Mouse (Mus musculus) left cerebral cortex, adult 9 months (tissue): ENCODE data around the gene Sptbn2.
"Not testable (repeated sequence)": the region's sequence is repeated elsewhere in the genome, so short reads cannot be mapped to it uniquely, and the experiment has no call there.

Experiments used
- DNase-seq, 2 experiments: peaks; one replicate each; pipeline ENCODE4 v3.0.0; 2022; ENCODE audit warnings: low spot score in 2 of 2

Gene Sptbn2

DNA sequence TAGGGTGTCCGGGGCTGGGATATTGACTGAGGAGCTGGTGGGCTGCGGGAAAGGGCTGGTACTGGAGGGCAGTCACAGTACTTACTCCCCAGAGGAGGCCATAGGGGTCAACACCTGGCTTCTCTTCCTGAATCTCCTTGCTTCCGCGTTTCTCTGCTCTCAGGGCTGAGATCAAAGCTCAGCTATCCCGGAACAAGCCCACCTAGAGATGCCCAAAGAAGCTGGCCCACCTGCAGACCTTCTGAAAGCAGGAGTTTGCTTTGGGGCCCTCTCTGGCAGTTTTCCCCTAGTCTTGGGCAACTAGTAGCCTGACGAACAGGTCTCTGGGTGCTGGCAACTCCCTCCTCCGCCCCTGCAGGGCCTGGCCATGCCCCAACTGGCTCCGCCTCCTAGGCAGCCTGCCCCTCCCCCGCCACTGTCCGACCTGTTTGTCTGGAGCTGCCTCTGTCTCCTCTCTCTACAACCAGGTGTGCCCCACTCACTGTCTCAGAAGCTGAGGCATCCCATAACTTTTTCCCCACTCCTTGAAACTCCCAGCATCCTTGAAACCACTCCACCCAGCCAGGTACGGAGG is 9.8 kb downstream of the Sptbn2 start:
- no peak for DNase-seq

DNA sequence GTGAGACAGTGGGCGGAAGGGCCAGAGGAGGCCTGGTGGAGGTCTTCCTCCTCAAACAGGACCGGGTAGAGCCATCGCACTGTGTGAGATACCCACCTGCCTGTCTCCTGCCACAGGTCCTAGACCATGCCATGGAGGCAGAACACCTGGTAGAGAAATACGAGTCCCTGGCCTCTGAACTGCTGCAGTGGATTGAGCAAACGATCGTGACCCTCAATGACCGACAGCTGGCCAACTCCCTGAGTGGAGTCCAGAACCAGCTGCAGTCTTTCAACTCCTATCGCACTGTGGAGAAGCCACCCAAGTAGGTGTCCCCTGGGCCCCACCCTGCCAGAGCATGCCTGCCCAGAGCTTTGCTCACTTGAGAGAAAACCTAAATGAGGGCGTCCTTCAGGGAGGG is 18.2 kb downstream of the Sptbn2 start:
- no peak for DNase-seq

DNA sequence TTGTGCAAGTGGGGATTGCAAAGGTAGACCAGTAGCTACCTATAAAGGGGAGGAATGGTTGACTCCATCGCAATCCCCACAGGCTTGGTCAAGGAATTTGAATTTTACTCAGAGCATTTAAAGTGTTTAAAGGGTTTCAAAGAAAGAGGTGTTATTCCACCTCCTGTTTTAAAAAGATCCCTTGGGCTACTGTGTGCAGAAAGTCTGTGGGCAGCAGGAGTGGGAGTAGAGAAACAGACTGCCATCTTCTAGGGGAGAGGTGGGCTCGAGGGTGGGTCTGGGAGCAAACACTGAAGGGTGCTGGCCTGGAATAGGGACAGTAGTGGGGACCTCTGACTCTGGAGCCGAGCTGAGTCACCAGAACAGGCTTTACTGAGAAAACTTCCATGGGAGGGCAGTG is 22.1 kb downstream of the Sptbn2 start:
- no peak for DNase-seq

DNA sequence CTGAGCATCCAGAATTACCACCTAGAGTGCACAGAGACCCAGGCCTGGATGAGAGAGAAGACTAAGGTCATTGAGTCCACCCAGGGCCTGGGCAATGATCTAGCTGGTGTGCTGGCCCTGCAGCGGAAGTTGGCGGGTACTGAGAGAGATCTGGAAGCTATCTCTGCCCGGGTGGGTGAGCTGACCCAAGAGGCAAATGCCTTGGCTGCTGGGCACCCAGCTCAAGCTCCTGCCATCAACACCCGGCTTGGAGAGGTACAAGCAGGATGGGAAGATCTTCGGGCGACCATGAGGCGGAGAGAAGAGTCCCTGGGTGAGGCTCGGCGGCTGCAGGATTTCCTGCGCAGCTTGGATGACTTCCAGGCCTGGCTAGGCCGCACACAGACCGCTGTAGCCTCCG is 26.9 kb downstream of the Sptbn2 start:
- DNase-seq: no peak

DNA sequence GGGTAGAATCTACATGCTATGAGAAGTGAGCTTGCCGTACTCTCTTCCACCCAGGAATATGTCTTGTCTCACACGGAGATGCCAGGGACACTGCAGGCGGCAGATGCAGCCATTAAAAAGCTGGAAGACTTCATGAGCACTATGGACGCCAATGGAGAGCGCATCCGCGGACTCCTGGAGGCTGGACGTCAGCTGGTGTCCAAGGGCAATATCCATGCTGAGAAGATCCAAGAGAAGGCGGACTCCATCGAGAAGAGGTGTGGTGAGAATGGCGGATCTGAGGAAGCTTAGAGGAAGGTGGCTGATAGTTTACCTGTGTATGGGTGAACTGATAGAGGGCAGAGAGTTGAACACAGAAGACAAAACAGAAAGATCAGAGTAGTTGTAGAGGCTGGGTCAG is 28.1 kb downstream of the Sptbn2 start:
- DNase-seq: no peak

DNA sequence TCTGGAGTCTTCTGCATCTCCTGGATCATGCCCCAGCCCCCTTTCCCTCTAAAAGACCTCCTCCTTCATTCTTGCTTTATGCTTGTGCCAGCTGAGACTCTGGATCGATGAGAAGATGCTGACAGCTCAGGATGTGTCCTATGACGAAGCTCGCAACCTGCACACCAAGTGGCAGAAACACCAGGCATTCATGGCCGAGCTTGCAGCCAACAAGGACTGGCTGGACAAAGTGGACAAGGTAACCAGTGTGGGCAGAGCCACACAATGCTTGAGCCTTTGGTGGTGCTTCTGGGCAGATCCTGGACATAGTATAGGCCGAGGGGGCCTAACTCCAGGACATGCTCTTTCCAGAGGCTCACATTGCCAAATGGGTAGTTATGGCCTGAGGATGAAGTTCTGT is 28.8 kb downstream of the Sptbn2 start:
- no peak for DNase-seq

DNA sequence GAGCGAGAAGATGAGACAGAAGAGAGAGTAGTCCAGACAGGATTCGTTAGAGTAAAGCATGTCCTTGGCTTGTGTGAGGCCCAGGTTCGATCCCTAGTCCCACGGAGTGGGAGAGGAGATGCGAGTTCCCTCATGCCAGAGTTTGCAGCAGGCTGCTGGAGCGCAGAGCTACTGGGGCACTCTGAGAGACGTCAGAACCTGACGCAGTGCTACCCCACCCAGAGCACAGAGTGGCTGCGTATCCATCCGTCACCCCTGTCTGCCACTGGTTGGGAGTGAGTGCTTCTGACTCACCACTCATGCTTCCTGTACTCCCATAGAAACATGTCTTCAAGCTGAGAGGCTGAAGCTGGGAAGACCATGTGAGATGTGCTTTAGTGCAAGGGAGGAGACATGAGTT is 30.5 kb downstream of the Sptbn2 start:
- no peak for DNase-seq

DNA sequence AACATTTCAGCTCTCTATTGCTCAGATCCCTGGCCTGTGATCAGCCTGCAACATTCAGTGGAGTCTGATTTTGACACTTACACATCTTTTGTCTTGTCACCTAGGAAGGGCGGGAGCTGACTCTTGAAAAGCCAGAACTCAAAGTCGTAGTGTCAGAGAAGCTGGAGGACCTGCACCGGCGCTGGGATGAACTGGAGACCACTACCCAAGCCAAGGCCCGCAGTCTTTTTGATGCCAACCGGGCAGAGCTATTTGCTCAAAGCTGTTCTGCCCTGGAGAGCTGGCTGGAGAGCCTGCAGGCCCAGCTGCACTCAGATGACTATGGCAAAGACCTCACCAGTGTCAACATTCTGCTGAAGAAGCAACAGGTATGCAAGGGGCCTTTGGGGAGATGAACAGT is 31.3 kb downstream of the Sptbn2 start:
- no peak for DNase-seq

DNA sequence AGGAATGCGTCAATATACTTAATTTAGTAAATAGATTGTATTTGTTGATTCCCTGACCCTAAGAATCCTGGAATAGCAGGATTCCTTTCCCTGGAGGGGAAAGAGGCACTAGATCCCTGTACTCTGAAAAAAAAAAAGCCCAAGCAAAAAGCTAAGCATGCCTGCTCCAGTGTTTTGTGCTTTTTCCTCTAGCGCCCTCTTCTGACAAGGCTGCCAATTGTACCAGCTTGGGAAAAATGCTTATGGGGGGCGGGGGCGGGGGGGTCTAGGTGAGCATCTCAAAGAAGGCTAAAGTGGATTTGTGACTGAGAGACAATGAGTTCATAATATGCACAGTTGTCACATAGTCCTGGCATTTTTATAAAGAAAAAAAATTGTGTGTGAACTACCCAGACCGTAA is 32.6 kb downstream of the Sptbn2 start:
- DNase-seq: no peak

DNA sequence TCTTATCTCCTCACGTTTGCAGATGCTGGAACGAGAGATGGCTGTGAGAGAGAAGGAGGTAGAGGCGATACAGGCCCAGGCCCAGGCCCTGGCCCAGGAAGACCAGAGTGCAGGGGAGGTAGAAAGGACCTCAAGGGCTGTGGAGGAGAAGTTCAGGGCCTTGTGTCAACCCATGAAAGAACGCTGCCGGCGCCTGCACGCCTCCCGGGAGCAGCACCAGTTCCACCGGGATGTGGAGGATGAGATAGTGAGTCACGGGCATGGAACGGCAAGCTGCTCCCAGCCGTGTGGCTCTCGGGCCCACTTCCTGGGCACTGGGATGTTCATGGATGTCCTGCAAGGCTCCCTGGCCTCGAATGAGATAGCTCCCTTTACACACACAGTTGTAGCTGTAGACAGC is 33.1 kb downstream of the Sptbn2 start:
- DNase-seq: no peak

DNA sequence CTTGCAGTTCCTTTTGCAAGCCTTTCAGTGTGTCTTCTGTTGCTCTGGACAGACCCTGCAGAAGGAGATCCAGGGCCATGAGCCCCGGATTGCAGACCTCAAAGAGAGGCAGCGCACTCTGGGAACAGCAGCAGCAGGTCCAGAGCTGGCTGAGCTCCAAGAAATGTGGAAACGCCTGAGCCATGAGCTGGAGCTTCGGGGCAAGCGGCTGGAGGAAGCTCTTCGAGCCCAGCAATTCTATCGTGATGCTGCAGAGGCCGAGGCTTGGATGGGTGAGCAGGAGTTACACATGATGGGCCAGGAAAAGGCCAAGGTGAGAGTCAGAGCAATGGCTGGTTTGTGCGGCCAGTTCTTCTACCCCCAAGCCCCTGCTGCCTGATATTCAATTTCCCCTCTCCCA is 34.1 kb downstream of the Sptbn2 start:
- DNase-seq: no peak

DNA sequence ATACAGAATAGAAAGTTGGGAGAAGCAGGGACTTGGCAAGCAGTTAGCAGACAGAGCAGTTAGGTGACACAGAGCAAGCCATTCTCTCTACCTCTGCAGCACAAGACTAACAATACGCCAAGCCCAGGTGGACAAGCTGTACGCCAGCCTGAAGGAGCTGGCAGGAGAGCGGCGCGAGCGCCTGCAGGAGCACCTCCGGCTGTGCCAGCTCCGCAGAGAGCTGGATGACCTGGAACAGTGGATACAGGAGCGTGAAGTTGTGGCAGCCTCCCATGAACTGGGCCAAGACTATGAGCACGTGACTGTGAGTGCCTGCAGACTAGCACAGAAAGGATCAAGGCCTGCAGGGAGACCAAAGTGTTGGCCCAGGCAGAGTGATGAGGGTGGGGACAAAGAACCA is 34.7 kb downstream of the Sptbn2 start:
- DNase-seq: no peak

DNA sequence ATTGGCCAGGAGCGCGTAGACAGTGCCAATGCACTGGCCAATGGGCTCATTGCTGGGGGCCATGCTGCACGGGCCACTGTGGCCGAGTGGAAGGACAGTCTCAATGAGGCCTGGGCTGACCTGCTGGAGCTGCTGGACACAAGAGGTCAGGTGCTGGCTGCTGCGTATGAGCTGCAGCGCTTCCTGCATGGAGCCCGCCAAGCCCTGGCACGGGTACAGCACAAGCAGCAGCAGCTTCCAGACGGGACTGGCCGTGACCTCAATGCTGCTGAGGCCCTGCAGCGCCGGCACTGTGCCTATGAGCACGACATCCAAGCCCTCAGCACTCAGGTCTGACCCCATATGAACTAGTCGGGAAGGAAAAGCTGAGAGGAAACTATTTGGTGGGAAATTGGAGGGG is 35.6 kb downstream of the Sptbn2 start:
- no peak for DNase-seq

DNA sequence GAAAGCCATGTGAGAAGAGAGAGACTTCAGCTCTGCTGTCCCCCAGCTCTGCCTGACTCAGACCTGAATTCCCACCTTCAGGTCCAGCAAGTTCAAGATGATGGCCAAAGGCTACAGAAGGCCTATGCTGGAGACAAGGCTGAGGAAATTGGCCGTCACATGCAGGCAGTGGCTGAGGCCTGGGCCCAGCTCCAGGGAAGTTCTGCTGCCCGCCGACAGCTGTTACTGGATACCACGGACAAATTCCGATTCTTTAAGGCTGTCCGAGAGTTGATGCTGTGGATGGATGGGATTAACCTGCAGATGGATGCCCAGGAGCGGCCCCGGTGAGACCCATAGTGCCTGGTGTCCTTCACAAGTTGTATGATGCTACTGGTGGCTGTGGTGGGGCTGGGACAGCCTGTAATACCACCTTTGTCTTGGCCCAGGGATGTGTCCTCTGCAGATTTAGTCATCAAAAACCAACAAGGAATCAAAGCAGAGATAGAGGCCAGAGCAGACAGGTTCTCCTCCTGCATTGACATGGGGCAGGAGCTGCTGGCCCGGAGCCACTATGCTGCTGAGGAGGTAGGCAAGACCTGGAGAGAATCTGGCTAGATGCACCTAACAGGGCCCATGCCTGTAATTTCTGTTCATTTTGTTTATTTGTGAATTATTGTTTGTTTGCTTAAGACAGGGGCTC is 36.8 kb downstream of the Sptbn2 start:
- no peak for DNase-seq

DNA sequence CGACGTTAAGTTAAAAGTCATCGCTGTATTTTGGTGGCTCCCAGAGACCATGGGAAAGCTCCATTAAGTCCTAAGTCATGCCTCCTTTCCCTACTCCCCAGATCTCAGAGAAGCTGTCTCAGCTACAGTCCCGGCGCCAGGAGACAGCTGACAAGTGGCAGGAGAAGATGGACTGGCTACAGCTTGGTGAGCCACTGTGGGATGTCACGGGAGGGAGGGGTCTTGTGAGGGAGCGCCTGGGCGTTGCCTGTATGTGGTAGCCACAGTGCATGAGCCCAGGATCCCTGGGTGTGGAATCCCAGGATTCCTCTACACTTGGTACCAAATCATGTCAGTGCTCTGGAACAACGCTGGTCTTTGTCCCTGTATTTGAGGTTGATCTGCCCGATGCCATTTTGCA is 37.5 kb downstream of the Sptbn2 start:
- DNase-seq: no peak

DNA sequence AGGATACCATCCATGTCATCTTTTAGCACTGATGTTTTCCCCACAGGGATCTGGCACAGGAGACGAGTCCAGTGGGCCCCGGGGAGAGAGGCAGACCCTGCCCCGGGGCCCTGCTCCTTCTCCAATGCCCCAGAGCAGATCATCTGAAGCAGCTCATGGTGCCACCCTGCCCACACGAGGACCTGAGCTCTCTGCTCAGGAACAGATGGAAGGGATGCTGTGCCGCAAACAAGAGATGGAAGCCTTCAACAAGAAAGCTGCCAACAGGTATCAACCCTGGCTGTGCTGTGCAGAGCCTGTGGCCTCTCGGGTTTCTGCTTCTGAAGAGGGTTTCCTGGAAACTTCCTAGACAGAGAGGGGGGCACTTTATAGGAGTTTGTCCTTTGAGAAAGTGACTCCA is 39.0 kb downstream of the Sptbn2 start:
- DNase-seq: no peak

DNA sequence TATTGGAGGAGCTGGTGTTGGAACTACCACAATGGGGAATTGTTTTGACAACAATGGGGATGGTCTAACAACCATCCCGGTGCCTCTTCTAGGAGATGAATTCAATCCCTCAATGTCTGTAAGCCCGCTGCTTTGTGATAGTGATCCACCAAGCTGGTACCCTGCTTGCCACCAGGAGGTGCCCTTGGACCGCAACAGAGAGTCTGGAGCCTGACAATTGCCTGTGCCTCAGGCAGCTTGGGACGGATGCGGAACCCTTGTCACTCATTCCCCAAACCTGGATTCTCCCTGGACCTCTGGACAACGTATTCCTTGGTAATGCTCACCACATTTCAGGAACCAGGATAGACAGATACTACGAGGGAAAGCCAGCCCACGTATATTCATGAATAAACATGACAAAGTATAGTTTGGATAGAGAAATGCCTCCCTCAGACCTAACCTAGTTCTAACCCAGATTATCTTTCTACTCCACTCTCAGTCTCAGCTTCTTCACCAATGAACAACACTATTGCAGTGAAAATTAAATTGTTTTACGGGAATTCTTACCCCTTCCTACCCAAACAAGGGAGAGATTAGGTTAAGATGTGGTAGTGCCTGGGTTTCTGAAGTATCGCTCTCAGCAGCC is 44.7 kb downstream of the Sptbn2 start:
- DNase-seq: peak; percentile 76 to 94

DNA sequence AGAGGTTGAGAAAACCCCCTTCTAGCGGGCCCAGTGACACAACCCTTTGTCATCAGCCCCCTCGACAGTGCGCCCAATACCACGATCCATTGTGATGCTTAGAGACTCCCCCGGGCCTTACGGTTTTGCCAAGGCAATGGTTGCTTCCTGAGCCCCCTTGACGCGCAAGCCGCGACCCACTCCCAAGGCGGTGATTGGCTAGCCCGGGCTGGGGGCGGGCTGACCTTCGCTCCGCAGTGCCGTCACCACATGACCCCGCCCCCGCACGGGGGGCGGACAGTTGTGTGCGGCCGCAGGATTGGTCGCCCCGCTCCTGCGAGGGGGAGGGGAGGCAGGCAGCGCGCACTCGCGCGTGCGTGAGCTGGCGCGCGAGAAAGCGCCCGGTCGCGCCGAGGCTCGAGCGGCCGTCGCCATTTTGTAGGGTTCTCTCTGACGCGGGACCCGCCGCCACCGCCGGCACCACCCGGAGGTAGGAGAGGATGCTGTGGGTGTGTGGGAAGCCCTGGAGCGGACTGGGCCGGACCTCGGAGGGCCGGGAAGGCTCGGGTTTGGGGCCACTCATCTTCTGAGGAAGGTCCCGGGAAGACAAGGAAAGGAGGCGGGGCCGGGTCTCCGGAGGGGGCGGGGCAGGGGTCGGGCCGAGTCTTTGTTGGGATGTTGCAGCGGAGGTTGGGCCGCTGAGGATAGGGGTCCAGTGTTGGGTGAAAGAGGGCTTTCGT is 45.4 kb downstream of the Sptbn2 start, which contains the start of gene Rbm4b:
TSS of gene Rbm4b (plus strand) at position 305 of the 719 bp plus-strand sequence.
- DNase-seq: peak; percentile 93 to 96

DNA sequence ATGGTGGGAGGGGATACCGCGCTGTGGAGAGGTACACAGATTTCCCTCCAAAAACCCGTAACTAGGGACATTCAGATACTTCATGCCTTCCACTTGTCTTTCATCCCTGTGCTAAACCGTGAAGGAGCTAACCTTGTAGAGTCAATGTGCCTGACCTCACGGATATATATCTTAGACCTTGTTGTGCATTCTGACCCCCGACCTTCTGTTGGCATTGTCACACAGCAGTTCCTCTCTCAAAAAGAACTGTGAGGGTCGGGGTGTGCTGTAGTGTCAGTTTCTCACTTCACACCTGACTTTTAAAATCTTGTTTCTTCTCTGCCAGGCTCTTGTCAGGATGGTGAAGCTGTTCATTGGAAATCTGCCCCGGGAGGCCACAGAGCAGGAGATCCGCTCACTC is 46.0 kb downstream of the Sptbn2 start:
- DNase-seq: no peak

DNA sequence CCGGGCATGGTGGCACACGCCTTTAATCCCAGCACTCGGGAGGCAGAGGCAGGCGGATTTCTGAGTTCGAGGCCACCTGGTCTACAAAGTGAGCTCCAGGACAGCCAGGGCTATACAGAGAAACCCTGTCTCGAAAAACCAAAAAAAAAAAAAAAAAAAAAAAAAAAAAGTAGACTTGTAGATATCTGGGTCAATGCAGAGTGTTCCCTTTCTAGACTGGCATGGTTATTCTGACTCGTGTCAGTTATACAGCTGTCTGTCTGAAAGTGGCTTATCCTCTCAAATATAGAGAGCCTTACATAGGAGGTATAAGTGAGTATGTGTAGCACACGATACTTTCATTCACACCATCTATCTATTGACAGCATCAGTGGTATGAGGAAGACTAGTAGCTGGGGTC is 49.6 kb downstream of the Sptbn2 start:
- not testable (repeated sequence) for DNase-seq

DNA sequence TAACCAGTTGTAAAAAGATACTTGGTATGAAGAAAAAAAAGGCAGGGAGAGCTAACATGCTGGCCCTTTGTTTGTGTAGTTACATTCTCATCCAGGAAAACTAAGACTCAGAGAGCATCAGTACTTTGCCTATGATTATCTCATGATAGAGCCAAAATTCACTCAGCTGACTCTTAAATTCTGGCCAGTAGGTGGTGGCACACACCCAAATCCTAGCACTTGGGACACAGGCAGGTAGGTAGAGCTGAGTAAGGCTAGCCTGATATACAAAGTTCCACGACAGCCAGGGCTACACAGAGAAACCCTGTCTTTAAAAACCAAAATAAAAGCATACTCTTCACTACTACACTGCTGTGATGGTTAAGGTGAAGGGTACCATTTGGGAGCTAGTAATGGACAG is 51.9 kb downstream of the Sptbn2 start:
- DNase-seq: no peak

DNA sequence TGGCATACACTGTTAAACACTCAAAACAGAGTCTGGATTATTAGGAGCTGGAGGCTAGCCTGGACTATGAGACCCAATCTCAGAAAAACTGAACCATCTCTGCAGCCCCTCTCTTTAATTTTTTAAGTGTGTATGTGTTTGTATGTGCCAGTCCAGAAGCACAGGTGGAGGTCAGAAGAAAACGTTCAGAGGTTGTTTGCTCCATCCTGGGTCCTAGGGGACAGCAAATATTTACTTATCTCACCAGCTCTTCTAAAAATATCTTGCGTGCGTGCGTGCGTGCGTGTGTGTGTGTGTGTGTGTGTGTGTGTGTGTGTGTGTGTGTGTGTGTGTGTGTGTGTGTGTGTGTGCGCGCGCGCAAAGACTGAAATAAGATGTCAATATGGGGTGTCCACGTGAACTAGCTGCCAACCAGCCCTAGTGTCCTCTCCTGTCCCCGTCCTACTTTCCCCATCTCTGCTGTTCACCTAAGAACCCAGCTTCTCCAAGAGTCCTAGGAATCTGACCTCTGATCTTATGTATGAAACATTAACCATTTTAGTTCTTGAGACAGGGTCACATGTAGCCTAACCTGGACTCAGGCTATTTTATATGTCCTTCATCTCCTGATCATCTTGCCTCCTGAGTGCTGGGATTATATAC is 56.7 kb downstream of the Sptbn2 start:
- DNase-seq: no peak
